Mouse (Mus musculus): Measurements from ENCODE around the gene Mapk8.
A peak's percentile ranks its signal among the peaks of the same experiment; 100 is the strongest.

Gene Mapk8

GRCm38 (mm10) chr14:33343131-33343725 is 103.7 kb downstream of the Mapk8 start:
- no peak for DNase-seq

- DNase-seq: no peak
Measured at GRCm38 (mm10) chr14:33338684-33339083, 108.3 kb downstream of the Mapk8 start.

- DNase-seq: no peak
Measured at GRCm38 (mm10) chr14:33335733-33336132, 111.2 kb downstream of the Mapk8 start.

- no peak for DNase-seq
Measured at GRCm38 (mm10) chr14:33334402-33334801, 112.6 kb downstream of the Mapk8 start.

GRCm38 (mm10) chr14:33333833-33334232 is 113.1 kb downstream of the Mapk8 start:
- DNase-seq: peak in 1 of 2 experiments; percentile 33

- no peak for DNase-seq
Measured at GRCm38 (mm10) chr14:33331627-33332026, 115.3 kb downstream of the Mapk8 start.

- DNase-seq: no peak
Measured at GRCm38 (mm10) chr14:33330986-33331385, 116.0 kb downstream of the Mapk8 start.

- no peak for DNase-seq
Measured at GRCm38 (mm10) chr14:33329297-33329805, 117.6 kb downstream of the Mapk8 start.

GRCm38 (mm10) chr14:33328369-33328768 is 118.6 kb downstream of the Mapk8 start:
- DNase-seq: no peak

Measured in kidney, postnatal 36 days (tissue).